Comparison of ENCODE assay signal across 19 mouse cellular contexts in the genomic region with DNA sequence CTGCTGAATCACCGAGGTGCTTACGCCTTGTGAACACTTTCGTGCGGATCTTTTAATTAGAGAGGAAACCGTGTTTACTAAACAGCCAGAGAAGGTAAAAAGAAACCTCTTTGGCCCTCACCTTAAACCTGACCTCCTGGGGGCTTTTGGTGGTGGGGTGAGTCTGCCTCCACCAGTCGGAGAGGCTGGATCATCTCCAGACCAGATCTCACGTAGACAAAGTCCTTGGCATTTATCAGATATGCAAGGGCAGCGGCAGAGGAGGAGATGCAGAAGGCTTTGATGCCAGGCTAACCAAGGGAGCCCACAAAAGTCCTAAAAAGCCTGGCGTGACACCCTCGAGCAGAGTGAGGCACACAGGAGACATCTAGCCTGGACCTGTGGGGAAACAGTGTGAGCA.
DNase-seq lines count a peak whose midpoint lies in the region; ATAC-seq and TF ChIP-seq lines count a peak whose summit lies in the region.
"Had no signal": no experiment of that assay in that cellular context is flagged by ENCODE, and none has a peak within 500 bp of the region (broad histone marks: within the 10 kb centered on the region; RNA-seq: fewer than 3 reads in every experiment).

No protein-coding gene starts in this region.

- TF ChIP-seq CTCF in liver, postnatal 0 days (IDR thresholded peaks at IDR 0.05; ENCODE audit: low read depth): no peak

- H3K4me1 ChIP-seq in heart, embryonic 10.5 days: peaks cover 34% of the 10 kb centered on the region
- peaks cover 8% of the 10 kb centered on the region for H3K4me1 ChIP-seq in liver, postnatal 0 days (ENCODE audit: insufficient read depth)
- H3K4me1 ChIP-seq: forebrain, embryonic 15.5 days; hindbrain, embryonic 15.5 days had no signal

- WGBS in heart, embryonic 10.5 days: 56% methylated on average over 10 of the region's 10 CpGs
- 52% methylated on average over 10 of the region's 10 CpGs for WGBS in liver, postnatal 0 days (ENCODE audit: insufficient replicate concordance)

- H3K9me3 ChIP-seq in heart, embryonic 10.5 days: no peaks in the 10 kb centered on the region
- no peaks in the 10 kb centered on the region for H3K9me3 ChIP-seq in liver, postnatal 0 days (ENCODE audit: low read length)
- H3K9me3 ChIP-seq: embryonic facial prominence, embryonic 15.5 days; forebrain, embryonic 10.5 days; forebrain, embryonic 15.5 days; heart, embryonic 15.5 days; hindbrain, embryonic 15.5 days had no signal

- H3K27me3 ChIP-seq in heart, embryonic 10.5 days (ENCODE audit: insufficient read depth, poor library complexity, severe bottlenecking): no peaks in the 10 kb centered on the region
- no peaks in the 10 kb centered on the region for H3K27me3 ChIP-seq in liver, postnatal 0 days (ENCODE audit: insufficient read depth, low read length)
- H3K27me3 ChIP-seq: forebrain, embryonic 15.5 days; heart, embryonic 15.5 days; hindbrain, embryonic 15.5 days had no signal

- H3K36me3 ChIP-seq in heart, embryonic 10.5 days: no peaks in the 10 kb centered on the region
- no peaks in the 10 kb centered on the region for H3K36me3 ChIP-seq in liver, postnatal 0 days (replicated peaks; ENCODE audit: insufficient read depth, low read length)
- H3K36me3 ChIP-seq: embryonic facial prominence, embryonic 15.5 days; forebrain, embryonic 10.5 days; forebrain, embryonic 15.5 days; heart, embryonic 15.5 days; hindbrain, embryonic 15.5 days had no signal

- DNase-seq in heart, embryonic 10.5 days (ENCODE audit: low spot score): no peak
- no peak for DNase-seq in heart, postnatal 14 days
- DNase-seq in adrenal gland, adult 2 months: peak; percentile 87
- peak; percentile 42 for DNase-seq in adrenal gland, postnatal 25 days
- no peak for DNase-seq in testis, postnatal 10 days (ENCODE audit: low spot score)
- DNase-seq in liver, postnatal 0 days: no peak
- no peak for DNase-seq in retina, postnatal 1 day
- DNase-seq: cerebellum, adult 11-12 months; cerebellum, postnatal 10 days; gastrocnemius, postnatal 36 days; heart, adult 11 months; heart, postnatal 36 days had no signal

- TF ChIP-seq EP300 in liver, postnatal 0 days (IDR thresholded peaks at IDR 0.05; ENCODE audit: low read depth): no peak

- no peak for ATAC-seq in liver, postnatal 0 days
- ATAC-seq: forebrain, embryonic 15.5 days; intestine, embryonic 16.5 days had no signal

- H3K9ac ChIP-seq in liver, postnatal 0 days (replicated peaks): no peak overlapping the region
- H3K9ac ChIP-seq: embryonic facial prominence, embryonic 15.5 days; forebrain, embryonic 15.5 days; heart, embryonic 15.5 days; hindbrain, embryonic 15.5 days had no signal

- intact Hi-C loops in heart, postnatal 14 days (cut with DNase I): loop anchor here (5.0 to 10.0 kb wide), 3 partner anchors 47 to 179 kb away; a partner anchor contains a TSS

- H3K4me2 ChIP-seq in liver, postnatal 0 days (ENCODE audit: low read depth, low read length): no peak overlapping the region
- H3K4me2 ChIP-seq: embryonic facial prominence, embryonic 15.5 days; forebrain, embryonic 15.5 days; heart, embryonic 15.5 days; hindbrain, embryonic 15.5 days had no signal

- no peak overlapping the region for H3K4me3 ChIP-seq in heart, embryonic 10.5 days
- no peak overlapping the region for H3K4me3 ChIP-seq in liver, postnatal 0 days (ENCODE audit: low read depth, low read length)
- H3K4me3 ChIP-seq: embryonic facial prominence, embryonic 15.5 days; erythroblast, embryonic 14.5 days; forebrain, embryonic 10.5 days; forebrain, embryonic 15.5 days; heart, embryonic 15.5 days; hindbrain, embryonic 15.5 days had no signal

- H3K27ac ChIP-seq in heart, embryonic 10.5 days: peak overlapping the region; percentile 47
- H3K27ac ChIP-seq in liver, postnatal 0 days (ENCODE audit: low read depth): no peak overlapping the region
- H3K27ac ChIP-seq: embryonic facial prominence, embryonic 15.5 days; forebrain, embryonic 10.5 days; forebrain, embryonic 15.5 days; heart, embryonic 15.5 days; hindbrain, embryonic 15.5 days had no signal

Comparison
In these comparisons a context has a peak if more than half of its experiments do, and no peak if none do; other contexts are left out.
1. DNase-seq: peak in adrenal gland, adult 2 months (single experiment) and adrenal gland, postnatal 25 days (single experiment); none in heart, embryonic 10.5 days (single experiment), heart, postnatal 14 days (0 of 2), testis, postnatal 10 days (single experiment), liver, postnatal 0 days (single experiment) and retina, postnatal 1 day (single experiment).